Mouse (Mus musculus): Measurements from ENCODE around the gene Adam15.

DNA sequence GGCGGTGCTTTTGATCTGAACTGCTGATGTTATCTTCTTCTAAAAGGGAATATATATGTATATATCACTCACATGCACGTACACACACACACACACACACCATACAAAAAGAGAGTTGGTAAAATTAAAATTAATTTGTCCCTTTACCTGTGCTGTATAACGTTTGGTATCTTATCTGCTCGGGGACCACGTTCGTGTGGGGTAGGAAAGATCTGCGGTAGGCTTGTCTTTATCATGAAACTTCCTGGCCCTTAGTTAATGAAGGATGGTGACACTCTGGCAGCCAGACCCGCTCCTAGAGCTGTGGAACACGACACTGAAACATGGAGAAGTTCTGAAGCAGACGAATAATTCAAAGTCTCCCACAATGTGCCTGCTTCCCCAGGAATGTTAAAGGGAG lies 57.9 kb downstream of the Adam15 start:
- TF ChIP-seq TCF12 (IDR thresholded peaks at IDR 0.05; ENCODE audit: insufficient read depth, poor library complexity, severe bottlenecking), result no peak
- no peak for TF ChIP-seq POLR2A (IDR thresholded peaks at IDR 0.05; ENCODE audit: insufficient read length, low read depth)
- TF ChIP-seq POLR2AphosphoS2 (IDR thresholded peaks at IDR 0.05; ENCODE audit: insufficient read length, low read depth), result no peak
- no peak for TF ChIP-seq MYOD1 (IDR thresholded peaks at IDR 0.05; ENCODE audit: control insufficient read depth in 1 of 3, insufficient read length in 2 of 3, low read depth in 2 of 3)
